Mouse (Mus musculus) neural tube, embryonic 15.5 days (tissue): ENCODE measurements around the gene Pus10. TPM values are rescaled to one million over a fixed set of nuclear protein-coding genes. Genes with fewer than 3 reads are reported as not detected.

Source experiments
- ATAC-seq: fragments of 200-750 bp; cut with Nextera tagmentation; 2 replicates; pipeline ENCODE4 v1.8.0; 2017; ENCODE audit warnings: mild to moderate bottlenecking, moderate TSS enrichment, moderate library complexity; ENCODE audit not compliant: low FRiP score
- H3K27ac ChIP-seq: fragments of 300-500 bp; sonication (generic); replicated peaks from 2 replicates; pipeline ENCODE4 v1.5.1; 2015; ENCODE audit warnings: mild to moderate bottlenecking, inconsistent platforms
- H3K27me3 ChIP-seq: fragments of 300-500 bp; sonication (generic); replicated peaks from 2 replicates; pipeline ENCODE4 v1.6.1; 2015; ENCODE audit warnings: inconsistent platforms
- H3K36me3 ChIP-seq: fragments of 300-500 bp; sonication (generic); 2 replicates; pipeline ENCODE4 v1.6.1; 2015; ENCODE audit warnings: inconsistent platforms
- H3K4me1 ChIP-seq: fragments of 300-500 bp; sonication (generic); 2 replicates; pipeline ENCODE4 v1.6.1; 2015; ENCODE audit warnings: inconsistent platforms
- H3K4me2 ChIP-seq: fragments of 300-500 bp; sonication (generic); 2 replicates; pipeline ENCODE4 v1.6.1; 2015; ENCODE audit warnings: inconsistent platforms, mild to moderate bottlenecking, moderate library complexity
- H3K4me3 ChIP-seq: fragments of 300-500 bp; sonication (generic); replicated peaks from 2 replicates; pipeline ENCODE4 v1.5.1; 2015; ENCODE audit warnings: mild to moderate bottlenecking, inconsistent platforms
- H3K9ac ChIP-seq: fragments of 300-500 bp; sonication (generic); replicated peaks from 2 replicates; pipeline ENCODE4 v1.6.1; 2015; ENCODE audit warnings: mild to moderate bottlenecking, inconsistent platforms
- H3K9me3 ChIP-seq: fragments of 300-500 bp; sonication (generic); replicated peaks from 2 replicates; pipeline ENCODE4 v1.6.1; 2016; ENCODE audit warnings: inconsistent platforms
- WGBS: fragments of 180-500 bp; shearing (Covaris S2); methylation state at CpG from one replicate; pipeline ENCODE4 v1.1.7; 2015; ENCODE audit warnings: mixed read lengths; 5-methylcytosine and 5-hydroxymethylcytosine counted together
- polyA plus RNA-seq: library from polyadenylated mRNA; unstranded; fragments of >200 nt; fragmentation: Nextera tagmentation; extraction: Ambion mirVana; gene quantifications from 2 replicates; pipeline ENCODE4 v1.2.1, GENCODE M21; 2015

Gene Pus10
- polyA plus RNA-seq, 1 experiment from 2014 or later = 11.3 TPM

DNA sequence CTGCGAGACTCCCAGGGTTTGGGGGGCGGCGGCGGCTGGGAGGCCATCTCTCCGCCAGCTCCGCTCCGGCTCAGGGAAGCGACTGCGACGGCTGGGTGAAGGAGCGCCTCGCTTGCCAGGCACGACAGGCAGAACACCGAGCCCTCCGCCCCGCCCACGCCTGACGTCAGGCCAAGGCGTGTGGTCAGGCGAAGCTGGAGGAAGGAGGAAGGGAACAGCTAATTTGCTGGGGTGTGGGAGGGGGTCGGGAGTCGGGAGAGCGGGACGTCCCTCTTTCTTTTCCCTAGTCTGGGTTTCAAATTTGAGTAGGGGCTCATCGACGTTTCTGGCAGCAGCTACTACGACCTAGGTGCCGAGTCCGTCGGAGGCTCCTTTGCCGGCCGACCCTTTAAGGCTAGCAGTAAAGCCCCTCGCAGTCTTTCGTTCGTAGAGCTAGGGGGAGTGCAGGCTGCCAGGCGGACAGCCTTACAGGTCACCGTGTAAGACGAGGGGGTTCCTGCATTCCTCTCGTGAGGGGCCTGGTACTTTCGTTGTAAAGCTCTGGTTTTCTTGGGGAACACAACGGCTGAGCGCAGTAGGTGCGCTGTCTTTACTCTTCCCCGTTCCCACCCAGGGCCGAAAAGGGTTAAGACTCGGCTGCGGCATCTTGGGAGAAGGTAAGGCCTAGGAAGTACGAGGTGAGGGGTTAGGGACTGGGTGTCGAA is 476 bp downstream of the Pus10 start, which contains the start of gene Pex13:
TSS of gene Pex13 (minus strand) at position 162 of the 704 bp plus-strand sequence.
- H3K36me3 ChIP-seq = 0 out of 2 replicates have a peak, but pooled peaks cover 3% of the 10 kb centered on the region
- peak; percentile 98 for ATAC-seq
- peak within 1 kb of the TSS; percentile 85 for H3K9ac ChIP-seq
- under 1% methylated on average over 49 of the region's 49 CpGs for WGBS
- H3K27ac ChIP-seq = peak within 1 kb of the TSS; percentile 97
- H3K4me3 ChIP-seq = peak within 1 kb of the TSS; percentile 88
- H3K4me1 ChIP-seq = peaks cover 21% of the 10 kb centered on the region
- no peaks in the 10 kb centered on the region for H3K27me3 ChIP-seq
- H3K4me2 ChIP-seq = peak within 1 kb of the TSS; percentile 72
- no peaks in the 10 kb centered on the region for H3K9me3 ChIP-seq

DNA sequence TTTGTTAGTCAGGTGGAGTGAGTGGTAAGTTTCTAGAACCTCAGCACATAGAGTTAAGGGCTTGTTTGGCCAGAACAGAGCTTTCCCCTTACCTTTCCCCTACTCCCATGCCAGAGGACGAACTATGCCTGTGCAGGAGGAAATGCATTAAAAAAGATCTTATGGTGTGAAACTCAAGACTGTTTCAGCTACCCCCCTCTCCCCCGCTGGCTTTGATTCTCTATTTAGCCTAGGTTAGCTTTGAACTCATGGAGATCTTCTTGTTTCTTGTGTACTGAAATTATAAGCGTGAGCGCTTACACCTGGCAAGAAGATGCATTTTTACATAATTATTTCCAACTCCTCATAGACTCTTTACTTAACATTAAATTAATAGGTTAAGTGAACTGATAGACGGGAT is 1.1 kb downstream of the Pus10 start:
- ATAC-seq = no peak
- no peaks in the 10 kb centered on the region for H3K9me3 ChIP-seq
- peak overlapping the region; percentile 85 for H3K9ac ChIP-seq
- H3K36me3 ChIP-seq = 0 out of 2 replicates have a peak, but pooled peaks cover 7% of the 10 kb centered on the region
- no peaks in the 10 kb centered on the region for H3K27me3 ChIP-seq
- WGBS = 11% methylated on average over 5 of the region's 5 CpGs
- peak overlapping the region; percentile 88 for H3K4me3 ChIP-seq
- peak overlapping the region; percentile 72 for H3K4me2 ChIP-seq
- H3K4me1 ChIP-seq = peaks cover 21% of the 10 kb centered on the region
- peak overlapping the region; percentile 97 for H3K27ac ChIP-seq

DNA sequence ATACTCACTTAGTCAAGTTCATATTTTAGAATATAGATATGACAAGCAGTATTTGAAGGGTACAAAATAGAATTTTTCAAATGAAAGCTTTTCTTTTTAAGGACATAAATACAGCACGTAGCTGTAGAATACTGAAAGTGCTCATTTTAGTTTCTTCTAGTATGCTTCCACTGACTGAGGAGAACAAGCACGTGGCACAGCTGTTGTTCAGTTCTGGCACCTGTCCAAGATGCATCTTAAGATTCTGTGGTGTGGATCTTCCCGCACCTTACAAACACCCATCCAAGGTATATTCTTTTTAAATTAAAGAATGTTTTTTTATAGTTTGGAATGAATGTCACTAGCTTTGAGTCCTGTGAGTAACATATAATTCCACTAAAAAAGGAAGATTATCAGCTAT is 1.7 kb downstream of the Pus10 start:
- Histone ChIP-seq H3K27me3 (no peaks in the 10 kb centered on the region), H3K27ac (no peak overlapping the region), H3K9ac (no peak overlapping the region), H3K9me3 (no peaks in the 10 kb centered on the region), H3K36me3 (0 out of 2 replicates have a peak, but pooled peaks cover 7% of the 10 kb centered on the region), H3K4me3 (peak overlapping the region; percentile 88), H3K4me2 (peak overlapping the region; percentile 72), H3K4me1 (peaks cover 21% of the 10 kb centered on the region)
- 22% methylated on average over 3 of the region's 3 CpGs for WGBS
- no peak for ATAC-seq

DNA sequence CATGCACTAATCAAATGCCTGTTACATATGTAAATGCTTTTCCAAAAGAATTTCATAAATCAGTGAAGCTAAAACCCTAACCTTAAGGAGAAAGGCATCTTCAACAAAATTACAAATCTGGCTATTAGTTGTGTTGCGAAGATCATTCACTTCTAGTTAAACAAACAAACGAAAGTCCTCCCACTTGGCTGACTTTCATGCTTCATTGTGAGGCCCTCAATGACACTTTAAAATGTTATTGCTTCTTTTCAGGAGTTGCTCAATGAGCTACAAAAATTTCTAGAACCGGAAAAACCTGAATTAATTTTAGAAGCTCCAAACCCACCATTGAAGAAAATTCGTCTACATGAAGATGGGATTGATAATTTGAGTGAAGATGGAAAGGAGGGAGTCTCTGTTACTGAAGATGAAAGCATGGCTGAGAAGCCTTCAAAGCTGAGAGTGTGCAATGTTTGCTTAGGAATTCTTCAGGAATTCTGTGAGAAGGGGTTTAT is 6.8 kb downstream of the Pus10 start:
- H3K36me3 ChIP-seq = peaks cover 30% of the 10 kb centered on the region
- no peaks in the 10 kb centered on the region for H3K9me3 ChIP-seq
- H3K4me3 ChIP-seq = no peak overlapping the region
- whole genome bisulfite sequencing = 82% methylated on average over 4 of the region's 4 CpGs
- H3K4me1 ChIP-seq = peaks cover 4% of the 10 kb centered on the region
- H3K27me3 ChIP-seq = no peaks in the 10 kb centered on the region
- no peak overlapping the region for H3K4me2 ChIP-seq
- no peak for ATAC-seq
- H3K9ac ChIP-seq = no peak overlapping the region
- no peak overlapping the region for H3K27ac ChIP-seq

DNA sequence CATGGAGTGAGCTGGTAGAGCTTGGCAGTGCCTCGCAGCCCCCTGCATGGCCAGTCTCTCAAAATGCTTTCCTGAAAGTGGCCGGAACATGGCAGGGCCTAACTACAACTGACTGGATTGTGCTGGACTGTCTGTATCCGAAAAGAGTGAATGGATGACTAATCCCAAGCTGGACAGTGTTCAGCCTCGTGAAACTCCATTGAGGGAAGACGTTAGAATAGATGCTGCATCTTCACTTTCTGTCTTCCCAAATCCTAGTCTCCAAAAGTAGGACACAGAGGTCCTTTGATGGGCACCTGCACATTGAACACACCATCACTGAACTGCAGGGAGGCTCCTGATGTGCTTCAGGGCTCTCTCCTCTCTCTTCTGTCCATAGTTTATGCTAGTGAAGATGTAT is 10.6 kb downstream of the Pus10 start:
- H3K27me3 ChIP-seq = no peaks in the 10 kb centered on the region
- H3K4me2 ChIP-seq = no peak overlapping the region
- no peaks in the 10 kb centered on the region for H3K4me1 ChIP-seq
- peaks cover 40% of the 10 kb centered on the region for H3K36me3 ChIP-seq
- H3K4me3 ChIP-seq = no peak overlapping the region
- H3K27ac ChIP-seq = no peak overlapping the region
- WGBS = 95% methylated on average over 5 of the region's 5 CpGs
- H3K9ac ChIP-seq = no peak overlapping the region
- ATAC-seq = no peak
- H3K9me3 ChIP-seq = no peaks in the 10 kb centered on the region

DNA sequence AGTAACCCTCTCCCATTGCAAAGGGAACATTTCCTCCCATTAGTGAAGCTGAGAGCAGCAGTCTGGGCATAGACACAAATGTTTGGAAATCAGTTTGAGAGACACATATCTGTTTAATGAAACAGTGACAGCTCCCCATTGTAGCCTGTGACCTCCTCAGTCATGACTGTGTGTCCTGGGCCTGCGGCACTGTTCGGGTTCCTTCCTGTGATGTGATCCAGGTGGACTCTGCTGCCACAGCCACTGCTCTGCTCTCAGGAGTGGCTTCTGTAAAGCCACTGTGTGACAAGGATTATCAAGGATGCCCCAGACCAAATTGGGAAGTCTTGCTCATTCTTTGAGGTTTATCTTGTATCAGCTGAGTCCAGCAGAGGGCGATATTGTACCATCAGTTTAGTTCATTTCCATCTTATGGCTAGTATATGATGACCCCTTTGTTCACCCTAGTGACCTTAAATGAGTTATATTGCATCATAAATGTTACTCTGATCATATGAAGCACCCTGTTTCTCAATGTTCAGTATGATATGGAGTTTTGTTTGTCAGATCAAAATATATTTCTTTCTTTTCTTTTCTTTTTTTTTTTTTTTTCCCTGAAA is 13.7 kb downstream of the Pus10 start:
- no peak overlapping the region for H3K27ac ChIP-seq
- ATAC-seq = peak; percentile 59
- peaks cover 45% of the 10 kb centered on the region for H3K36me3 ChIP-seq
- H3K9ac ChIP-seq = no peak overlapping the region
- H3K27me3 ChIP-seq = no peaks in the 10 kb centered on the region
- WGBS = 51% methylated on average over 3 of the region's 3 CpGs
- no peaks in the 10 kb centered on the region for H3K4me1 ChIP-seq
- H3K4me2 ChIP-seq = no peak overlapping the region
- no peak overlapping the region for H3K4me3 ChIP-seq
- no peaks in the 10 kb centered on the region for H3K9me3 ChIP-seq

DNA sequence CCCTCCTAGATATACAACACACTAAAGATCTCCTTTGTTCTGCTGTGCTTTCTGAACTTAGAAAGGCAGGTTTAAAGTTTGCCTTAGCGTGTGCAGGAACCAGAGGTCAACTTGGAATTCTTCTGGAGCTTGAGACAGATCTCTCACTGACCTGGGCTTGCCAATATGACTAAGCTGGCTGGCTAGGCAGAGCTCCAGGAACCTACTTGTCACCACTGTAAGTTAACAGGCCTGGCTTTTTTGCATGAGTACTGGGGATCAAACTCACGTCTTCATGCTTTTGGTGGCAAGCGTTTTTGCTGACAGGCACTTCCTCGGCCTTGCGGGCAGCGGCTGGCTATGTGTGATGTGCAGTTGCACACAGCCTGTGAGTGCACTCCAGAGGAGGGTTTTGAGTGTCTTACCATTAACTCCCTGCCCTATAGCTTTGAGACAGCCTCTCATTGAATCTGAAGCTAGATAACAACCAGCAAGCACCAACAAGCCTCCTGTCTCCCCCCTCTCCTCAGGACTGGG is 15.0 kb downstream of the Pus10 start:
- WGBS = 92% methylated on average over 6 of the region's 6 CpGs
- ATAC-seq = no peak
- H3K27ac ChIP-seq = no peak overlapping the region
- H3K4me2 ChIP-seq = no peak overlapping the region
- no peaks in the 10 kb centered on the region for H3K9me3 ChIP-seq
- no peak overlapping the region for H3K4me3 ChIP-seq
- peaks cover 47% of the 10 kb centered on the region for H3K36me3 ChIP-seq
- H3K9ac ChIP-seq = no peak overlapping the region
- no peaks in the 10 kb centered on the region for H3K4me1 ChIP-seq
- H3K27me3 ChIP-seq = no peaks in the 10 kb centered on the region

DNA sequence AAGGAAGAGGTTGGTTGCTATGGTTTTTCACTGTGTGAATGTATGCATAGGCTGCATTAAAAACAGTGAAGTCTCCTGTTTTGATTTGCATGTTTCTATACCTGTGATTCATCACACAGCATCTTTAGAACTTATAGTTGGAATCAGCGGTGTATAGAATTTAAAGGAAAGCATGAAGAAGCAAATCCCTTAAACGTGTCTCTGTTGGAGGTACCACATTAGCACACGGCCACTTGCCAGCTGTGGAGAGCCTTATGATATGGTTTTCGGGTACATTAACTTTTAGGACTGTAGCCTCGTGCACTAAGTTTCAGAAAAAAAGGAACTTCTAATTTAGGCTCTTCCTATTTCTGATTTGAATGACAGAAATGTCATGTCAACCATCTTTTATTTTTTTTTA is 17.1 kb downstream of the Pus10 start:
- Histone ChIP-seq H3K9ac (no peak overlapping the region), H3K27me3 (no peaks in the 10 kb centered on the region), H3K27ac (no peak overlapping the region), H3K4me1 (no peaks in the 10 kb centered on the region), H3K4me2 (no peak overlapping the region), H3K9me3 (no peaks in the 10 kb centered on the region), H3K36me3 (peaks cover 38% of the 10 kb centered on the region), H3K4me3 (no peak overlapping the region)
- WGBS = 86% methylated on average over 5 of the region's 5 CpGs
- ATAC-seq = no peak

DNA sequence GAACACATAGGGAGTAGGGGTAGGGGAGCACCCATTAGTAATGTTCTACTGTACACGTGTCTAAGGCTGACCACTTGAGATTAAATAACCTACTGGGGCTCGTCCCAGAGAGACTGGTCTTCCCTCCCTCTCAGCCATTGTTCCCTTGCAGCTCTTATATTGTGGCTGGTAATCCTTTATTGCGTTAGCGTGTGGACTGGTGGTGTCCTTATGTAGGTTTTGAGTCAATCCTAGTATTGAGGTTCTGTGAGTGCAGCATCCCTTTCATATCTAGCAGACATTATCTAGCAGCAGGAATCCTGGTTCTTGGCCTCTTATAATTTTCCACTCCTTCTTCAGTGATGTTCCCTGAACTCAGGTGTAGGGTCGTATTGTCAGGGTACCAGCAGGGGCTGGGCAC is 21.2 kb downstream of the Pus10 start:
- Histone ChIP-seq H3K4me1 (no peaks in the 10 kb centered on the region), H3K9ac (no peak overlapping the region), H3K36me3 (peaks cover 25% of the 10 kb centered on the region), H3K4me3 (no peak overlapping the region), H3K27me3 (no peaks in the 10 kb centered on the region), H3K4me2 (no peak overlapping the region), H3K27ac (no peak overlapping the region), H3K9me3 (no peaks in the 10 kb centered on the region)
- no peak for ATAC-seq
- WGBS = 92% methylated on average over 5 of the region's 5 CpGs

DNA sequence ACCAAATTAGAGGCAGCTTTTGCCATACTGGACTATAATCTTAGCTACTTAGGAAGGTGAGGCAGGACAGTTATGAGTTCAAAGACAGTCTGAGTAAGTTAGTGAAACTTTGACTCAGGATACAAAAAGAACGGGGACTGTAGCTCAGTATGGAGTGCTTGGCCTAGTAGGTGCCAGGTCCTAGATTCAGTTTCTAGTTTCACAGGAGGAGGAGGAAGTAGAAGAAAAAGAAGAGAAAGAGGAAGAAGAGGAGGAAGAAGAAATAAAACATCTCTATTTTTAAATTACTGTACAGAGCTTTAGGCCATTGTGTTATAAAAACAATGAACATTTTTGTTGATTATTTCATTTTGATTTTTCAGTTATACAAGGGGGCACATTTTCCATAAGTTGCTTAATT is 22.6 kb downstream of the Pus10 start:
- WGBS = 97% methylated on average over 1 of the region's 1 CpGs
- Histone ChIP-seq H3K4me1 (no peaks in the 10 kb centered on the region), H3K9ac (no peak overlapping the region), H3K36me3 (0 out of 2 replicates have a peak, but pooled peaks cover 19% of the 10 kb centered on the region), H3K4me2 (no peak overlapping the region), H3K27ac (no peak overlapping the region), H3K27me3 (no peaks in the 10 kb centered on the region), H3K9me3 (no peaks in the 10 kb centered on the region), H3K4me3 (no peak overlapping the region)
- no peak for ATAC-seq

DNA sequence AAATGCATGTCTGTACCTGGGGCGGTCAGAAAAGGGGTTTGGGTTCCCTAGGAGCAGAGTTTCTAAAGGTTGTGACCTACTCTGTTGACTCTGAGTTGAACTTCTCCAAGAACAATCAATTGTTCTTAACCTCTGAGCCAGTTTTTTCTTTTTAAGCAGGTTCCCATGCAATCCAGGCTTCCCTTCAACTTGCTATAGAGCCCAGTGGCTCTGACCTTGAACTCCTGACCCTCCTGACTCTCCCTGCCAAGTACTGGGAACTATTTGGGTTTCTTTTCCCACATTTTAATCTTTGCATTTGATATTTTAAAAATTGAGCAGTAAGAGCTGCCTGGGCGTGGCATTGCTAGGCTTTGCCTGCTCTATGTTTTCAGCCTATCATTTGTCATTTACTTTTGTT is 27.8 kb downstream of the Pus10 start:
- H3K27ac ChIP-seq = no peak overlapping the region
- no peaks in the 10 kb centered on the region for H3K9me3 ChIP-seq
- H3K4me2 ChIP-seq = no peak overlapping the region
- H3K27me3 ChIP-seq = no peaks in the 10 kb centered on the region
- 97% methylated on average over 2 of the region's 2 CpGs for WGBS
- no peak for ATAC-seq
- H3K36me3 ChIP-seq = 0 out of 2 replicates have a peak, but pooled peaks cover 4% of the 10 kb centered on the region
- H3K4me3 ChIP-seq = no peak overlapping the region
- no peak overlapping the region for H3K9ac ChIP-seq
- H3K4me1 ChIP-seq = no peaks in the 10 kb centered on the region

DNA sequence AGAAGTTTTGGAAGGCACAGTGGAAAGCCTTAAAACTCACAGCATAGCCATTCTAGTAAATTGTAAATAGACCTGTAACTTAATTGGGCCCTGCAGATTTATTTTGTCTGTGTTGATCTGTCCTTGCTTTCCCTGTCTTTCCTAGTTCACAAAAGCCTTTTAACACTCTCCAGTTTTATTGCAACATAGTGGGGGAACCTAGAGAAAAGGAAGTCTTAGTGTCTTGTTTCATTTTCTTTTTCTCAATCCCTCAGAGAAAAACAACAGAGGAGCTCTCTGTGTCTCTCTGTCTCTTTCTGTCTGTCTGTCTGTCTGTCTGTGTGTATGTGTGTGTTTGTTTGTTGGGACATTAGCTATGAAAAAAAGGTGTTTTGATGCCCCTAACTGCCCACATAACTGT is 30.4 kb downstream of the Pus10 start:
- H3K4me1 ChIP-seq = no peaks in the 10 kb centered on the region
- no peak overlapping the region for H3K4me3 ChIP-seq
- no peaks in the 10 kb centered on the region for H3K36me3 ChIP-seq
- H3K9ac ChIP-seq = no peak overlapping the region
- no peaks in the 10 kb centered on the region for H3K9me3 ChIP-seq
- no peak overlapping the region for H3K27ac ChIP-seq
- ATAC-seq = no peak
- no peaks in the 10 kb centered on the region for H3K27me3 ChIP-seq
- no peak overlapping the region for H3K4me2 ChIP-seq
